Mouse (Mus musculus) embryonic fibroblast, embryonic 13.5 days (primary cell): ENCODE data around the gene Cdc42. TPM values are rescaled to one million over a fixed set of nuclear protein-coding genes. Genes with fewer than 3 reads are reported as not detected.

Experiments used
- H3K27ac ChIP-seq: 2 replicates; pipeline ENCODE4 v1.5.1; 2012; ENCODE audit warnings: low read length, control low read depth, inconsistent platforms; ENCODE audit not compliant: insufficient read depth
- H3K4me1 ChIP-seq: 2 replicates; pipeline ENCODE4 v1.6.1; 2011; ENCODE audit warnings: low read length; ENCODE audit not compliant: control insufficient read depth, insufficient read depth
- H3K4me3 ChIP-seq: 2 replicates; pipeline ENCODE4 v1.5.1; 2011; ENCODE audit warnings: mild to moderate bottlenecking, control low read depth, low read length; ENCODE audit not compliant: insufficient read depth
- CTCF ChIP-seq: IDR thresholded peaks from 2 replicates; pipeline ENCODE4 v1.5.1; 2011; ENCODE audit warnings: mild to moderate bottlenecking, control low read depth, low read length, moderate library complexity, borderline replicate concordance; ENCODE audit not compliant: insufficient read depth
- POLR2A ChIP-seq: IDR thresholded peaks from 2 replicates; pipeline ENCODE4 v1.6.1; 2011; ENCODE audit warnings: low read depth, mild to moderate bottlenecking, control low read depth, low read length, moderate library complexity
- polyA plus RNA-seq: library from polyadenylated mRNA; stranded (reverse); fragments of >200 nt; gene quantifications from 2 replicates; pipeline ENCODE4 v1.2.4, GENCODE M21; 2011; ENCODE audit warnings: low read depth; ENCODE audit not compliant: missing spikeins, insufficient read length

Gene Cdc42
- polyA plus RNA-seq, 1 experiment: 576 TPM

DNA sequence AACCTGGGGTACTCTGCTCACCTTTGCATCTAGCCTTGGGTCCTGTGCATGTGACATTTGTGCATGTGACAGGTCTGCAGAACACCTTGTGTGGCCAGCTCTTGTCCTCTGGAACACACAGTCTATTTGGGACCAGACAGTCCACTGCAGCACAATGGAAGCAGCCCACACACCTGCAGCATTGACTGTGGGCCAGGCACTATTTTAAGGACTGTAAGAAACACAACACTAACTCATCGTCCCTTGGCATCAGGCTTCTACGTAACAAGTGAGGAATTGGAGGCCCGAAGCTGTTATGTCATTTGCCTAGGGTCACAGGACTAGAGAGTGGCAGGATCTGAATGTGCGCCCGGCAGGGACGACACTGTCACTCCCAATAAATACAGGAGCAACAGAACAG, 67.8 kb downstream of the Cdc42 start:
- H3K4me3 ChIP-seq: no peak overlapping the region
- no peak overlapping the region for H3K27ac ChIP-seq
- TF ChIP-seq POLR2A (no peak), CTCF (no peak)
- H3K4me1 ChIP-seq: 0 out of 2 replicates have a peak, but pooled peaks cover 4% of the 10 kb centered on the region

DNA sequence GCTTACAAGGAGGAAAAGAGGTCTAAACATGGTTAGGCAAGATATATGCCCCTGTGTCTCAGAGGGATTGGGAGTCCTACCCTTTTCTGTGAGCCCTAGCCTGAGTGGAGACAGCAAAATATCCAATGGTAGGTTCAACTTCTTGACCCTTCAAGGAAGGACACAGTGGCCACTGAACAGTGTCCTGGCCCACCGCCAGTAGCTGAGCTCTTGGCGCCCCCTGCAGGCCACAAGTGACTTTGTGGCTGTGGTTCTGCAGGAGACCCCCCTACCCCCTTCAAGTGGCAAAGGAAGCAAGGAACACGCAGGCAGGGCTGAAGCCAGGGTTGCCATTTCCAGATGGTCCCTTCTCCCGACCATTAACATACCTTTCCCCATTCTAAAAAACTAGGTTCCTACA, 69.7 kb downstream of the Cdc42 start:
- Histone ChIP-seq H3K4me3 (no peak overlapping the region), H3K4me1 (0 out of 2 replicates have a peak, but pooled peaks cover 9% of the 10 kb centered on the region), H3K27ac (no peak overlapping the region)
- TF ChIP-seq POLR2A (no peak), CTCF (peak; percentile 73)

DNA sequence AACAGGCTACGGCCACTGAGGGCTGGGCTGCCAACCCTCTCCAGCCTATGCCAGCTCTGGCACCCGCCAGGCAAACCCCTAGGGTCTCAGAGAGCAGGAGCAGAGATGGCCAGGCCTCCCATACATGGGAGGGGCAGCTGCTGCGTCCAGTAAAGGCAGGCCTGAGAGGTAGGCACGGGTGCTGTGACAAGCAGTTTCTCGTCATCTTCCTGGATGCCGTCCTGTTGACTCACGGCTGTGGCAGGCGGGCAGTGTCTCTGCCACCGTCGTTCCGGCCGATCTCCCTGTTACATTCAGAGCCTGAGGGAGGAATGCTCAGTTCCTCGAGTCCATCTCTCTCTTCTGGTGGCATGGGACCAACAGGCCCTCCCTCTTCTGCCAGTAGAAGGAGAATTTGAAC, 70.3 kb downstream of the Cdc42 start:
- Histone ChIP-seq H3K27ac (no peak overlapping the region), H3K4me1 (0 out of 2 replicates have a peak, but pooled peaks cover 9% of the 10 kb centered on the region), H3K4me3 (no peak overlapping the region)
- TF ChIP-seq CTCF (no peak), POLR2A (no peak)

DNA sequence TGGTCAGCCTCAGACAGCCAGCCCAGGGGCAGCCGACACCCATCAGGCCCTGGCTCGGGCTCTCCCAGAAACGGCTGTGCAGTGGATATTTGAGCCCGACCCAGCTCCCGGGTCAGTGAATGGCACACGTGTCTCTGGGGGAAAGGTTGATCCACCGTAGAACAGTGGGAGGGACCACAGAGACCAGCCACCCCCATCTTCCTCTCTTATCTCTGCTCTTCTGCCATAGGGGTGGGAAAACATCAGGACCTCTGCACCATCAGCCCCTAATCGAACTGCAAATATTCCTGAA, 70.9 kb downstream of the Cdc42 start:
- H3K4me3 ChIP-seq: no peak overlapping the region
- H3K27ac ChIP-seq: no peak overlapping the region
- H3K4me1 ChIP-seq: 0 out of 2 replicates have a peak, but pooled peaks cover 9% of the 10 kb centered on the region
- no peak for TF ChIP-seq POLR2A
- no peak for TF ChIP-seq CTCF

DNA sequence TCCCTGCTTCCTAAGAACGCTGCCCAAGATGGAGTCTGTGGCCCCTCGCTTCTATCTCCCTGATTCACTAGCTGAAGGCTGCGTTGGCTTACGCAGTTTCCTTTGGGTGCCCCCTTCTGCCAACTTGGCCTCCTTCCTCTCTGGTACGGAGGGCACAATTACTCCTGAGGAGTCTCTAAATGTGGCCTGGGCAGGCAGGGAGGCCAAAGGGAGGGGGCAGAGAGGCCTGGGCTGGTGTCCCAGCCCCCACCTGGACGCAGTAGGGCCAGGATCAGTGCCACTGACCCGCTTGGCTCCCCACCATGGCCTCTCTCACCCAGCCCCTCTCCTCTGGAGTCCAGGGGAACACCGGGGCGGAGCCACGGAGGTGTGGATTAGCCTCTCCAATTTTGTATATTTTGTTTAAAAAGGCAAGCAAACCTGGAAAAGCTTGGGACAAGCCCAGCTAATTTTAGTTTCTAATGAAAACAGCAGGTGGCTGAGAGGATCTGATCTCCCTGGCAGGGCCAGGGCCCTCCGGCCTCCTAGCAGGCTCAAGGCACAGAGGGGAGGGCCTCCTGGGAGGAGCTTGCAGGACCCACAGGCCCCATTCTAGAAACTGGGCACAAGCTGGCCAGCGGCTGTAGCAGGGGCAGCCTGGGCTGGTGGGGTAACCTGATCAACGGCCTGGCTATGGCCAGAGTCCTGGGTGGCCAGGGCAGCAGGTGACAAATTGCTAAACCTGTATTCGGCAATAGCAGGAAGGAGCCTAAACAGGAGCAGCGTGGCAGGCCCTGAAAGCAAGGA, 71.5 kb downstream of the Cdc42 start:
- TF ChIP-seq POLR2A (no peak), CTCF (no peak)

DNA sequence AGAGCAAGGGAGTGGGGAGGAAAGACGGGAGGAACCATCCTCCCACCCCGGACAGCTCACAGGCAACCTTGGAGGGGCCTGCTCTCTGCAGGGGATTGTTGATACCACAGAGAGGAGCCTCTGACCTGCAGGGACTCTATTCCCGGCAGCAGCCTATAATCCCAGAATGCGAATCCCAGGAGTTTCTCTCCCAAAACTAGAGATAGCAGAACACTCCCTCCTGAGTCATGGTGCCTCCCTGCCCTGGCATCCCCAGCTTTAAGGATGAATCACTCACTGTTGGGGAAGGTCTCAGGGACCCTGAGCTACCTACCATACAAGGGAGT, 74.2 kb downstream of the Cdc42 start:
- TF ChIP-seq POLR2A (no peak), CTCF (no peak)
- Histone ChIP-seq H3K4me3 (no peak overlapping the region), H3K4me1 (0 out of 2 replicates have a peak, but pooled peaks cover 9% of the 10 kb centered on the region), H3K27ac (no peak overlapping the region)

More for the DNA sequence above, 71.5 kb downstream of the Cdc42 start:
- Histone ChIP-seq H3K4me3 (no peak overlapping the region), H3K27ac (no peak overlapping the region), H3K4me1 (0 out of 2 replicates have a peak, but pooled peaks cover 9% of the 10 kb centered on the region)

DNA sequence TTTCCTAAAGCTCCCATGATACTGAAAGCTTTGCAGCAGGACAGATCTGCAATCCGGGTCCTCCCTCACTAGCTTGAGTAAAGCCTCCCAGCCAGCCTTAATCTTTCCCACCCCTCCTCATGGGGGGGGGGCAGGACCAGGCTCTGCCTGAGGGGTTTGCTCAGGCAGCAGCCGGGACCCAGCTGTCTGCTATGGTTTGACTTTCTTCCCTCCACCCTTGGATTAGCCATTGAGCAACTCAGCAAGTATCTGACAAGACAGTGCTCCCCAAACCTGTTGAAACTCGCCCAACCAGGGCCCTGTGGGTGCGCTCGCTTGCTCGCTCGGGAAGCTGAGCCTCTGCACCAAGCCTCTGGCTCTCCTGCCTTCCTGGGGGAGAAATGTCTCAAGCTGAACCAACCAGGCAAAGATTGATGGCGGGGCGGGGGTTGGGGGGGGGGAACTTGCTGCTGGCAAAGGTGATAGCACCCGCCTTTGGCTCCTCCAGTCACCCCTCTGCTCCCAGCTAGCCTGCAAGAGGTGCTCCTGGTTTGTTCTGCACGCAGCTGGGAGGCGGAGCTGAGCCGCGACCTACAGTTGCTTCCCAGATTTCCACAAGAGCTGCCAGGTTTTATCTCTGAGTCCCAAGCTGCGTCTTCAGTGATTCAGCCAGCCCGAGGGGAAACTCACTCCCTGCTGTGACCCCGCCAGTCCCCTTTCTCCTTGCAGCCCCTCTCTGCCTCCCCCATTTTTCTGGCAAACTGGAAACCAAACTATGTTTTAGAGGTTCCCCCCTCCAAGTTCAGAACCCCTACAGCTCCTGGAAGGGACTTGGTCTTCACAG, 74.7 kb downstream of the Cdc42 start:
- Histone ChIP-seq H3K4me3 (no peak overlapping the region), H3K27ac (no peak overlapping the region), H3K4me1 (0 out of 2 replicates have a peak, but pooled peaks cover 9% of the 10 kb centered on the region)
- TF ChIP-seq POLR2A (no peak), CTCF (no peak)

DNA sequence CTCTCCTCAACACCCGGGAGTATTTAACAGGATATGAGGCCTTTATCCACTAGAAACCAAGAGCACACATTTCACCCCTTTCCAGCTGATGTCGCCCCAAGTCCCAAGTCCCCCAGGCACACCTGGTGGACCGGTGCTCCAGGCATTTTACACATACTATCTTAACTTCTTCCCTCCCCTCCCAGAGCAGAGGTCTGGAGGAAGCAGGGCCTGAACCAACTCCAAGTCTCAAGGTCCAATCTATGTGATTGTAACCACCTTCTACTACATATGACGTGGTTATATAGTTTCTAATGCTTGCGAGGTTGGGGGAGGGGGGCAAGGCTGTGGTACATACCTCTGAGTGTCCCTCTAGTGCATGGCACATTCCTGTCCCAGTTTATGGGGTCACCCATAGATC, 75.4 kb downstream of the Cdc42 start:
- Histone ChIP-seq H3K4me1 (0 out of 2 replicates have a peak, but pooled peaks cover 6% of the 10 kb centered on the region), H3K27ac (no peak overlapping the region), H3K4me3 (no peak overlapping the region)
- TF ChIP-seq CTCF (no peak), POLR2A (no peak)

DNA sequence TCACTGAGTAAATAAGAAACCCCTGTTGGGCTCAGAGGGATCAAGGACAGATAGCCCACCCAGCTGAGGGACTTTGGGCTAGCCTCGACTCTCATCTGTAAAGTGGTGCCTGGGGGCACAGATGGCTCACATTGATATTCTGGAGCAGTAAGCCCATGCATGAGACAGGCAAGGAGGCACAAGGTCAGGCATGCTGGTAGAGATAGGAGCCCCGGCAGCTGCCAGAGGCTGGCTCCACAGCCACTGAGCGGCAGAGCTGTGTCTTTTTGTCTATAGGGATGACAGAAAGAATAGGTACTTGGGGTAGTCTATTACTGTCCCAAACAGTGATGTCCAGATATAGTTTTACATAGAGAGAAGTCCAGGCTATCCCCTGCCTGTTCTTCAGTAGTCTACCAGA, 76.2 kb downstream of the Cdc42 start:
- 0 out of 2 replicates have a peak, but pooled peaks cover 6% of the 10 kb centered on the region for H3K4me1 ChIP-seq
- H3K4me3 ChIP-seq: no peak overlapping the region
- TF ChIP-seq CTCF (no peak), POLR2A (no peak)
- no peak overlapping the region for H3K27ac ChIP-seq

DNA sequence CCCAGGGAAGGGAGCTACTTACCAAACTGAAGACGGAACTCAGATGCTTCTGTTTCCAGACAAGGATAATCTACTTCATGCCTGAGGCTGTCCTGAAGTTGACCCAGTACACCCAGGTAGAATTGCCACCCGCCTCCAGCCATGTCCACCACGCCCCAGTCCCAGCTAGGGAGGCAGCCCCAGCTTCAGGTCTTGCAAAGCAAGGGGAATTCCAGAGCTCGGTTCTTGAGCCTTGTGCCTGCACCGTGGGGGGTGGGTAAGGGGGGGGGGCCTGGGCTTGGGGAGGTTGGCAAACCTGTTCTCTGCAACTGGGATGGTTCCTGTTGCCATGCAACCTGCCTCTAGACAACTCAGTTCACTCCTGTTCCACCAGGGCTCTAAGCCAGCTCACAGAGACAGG, 78.2 kb downstream of the Cdc42 start:
- TF ChIP-seq CTCF (no peak), POLR2A (no peak)
- H3K4me3 ChIP-seq: no peak overlapping the region
- H3K4me1 ChIP-seq: 0 out of 2 replicates have a peak, but pooled peaks cover 6% of the 10 kb centered on the region
- no peak overlapping the region for H3K27ac ChIP-seq
